Mouse (Mus musculus): ENCODE measurements around the gene Pcgf1. TPM values are rescaled to one million over a fixed set of nuclear protein-coding genes. Genes with fewer than 3 reads are reported as not detected.

The Pcgf1 gene
- total RNA-seq, 1 experiment from 2014 or later: 29.2 TPM

GRCm38 (mm10) chr6:83122961-83123360 is 45.3 kb downstream of the Pcgf1 start:
- DNase-seq: no peak

DNA sequence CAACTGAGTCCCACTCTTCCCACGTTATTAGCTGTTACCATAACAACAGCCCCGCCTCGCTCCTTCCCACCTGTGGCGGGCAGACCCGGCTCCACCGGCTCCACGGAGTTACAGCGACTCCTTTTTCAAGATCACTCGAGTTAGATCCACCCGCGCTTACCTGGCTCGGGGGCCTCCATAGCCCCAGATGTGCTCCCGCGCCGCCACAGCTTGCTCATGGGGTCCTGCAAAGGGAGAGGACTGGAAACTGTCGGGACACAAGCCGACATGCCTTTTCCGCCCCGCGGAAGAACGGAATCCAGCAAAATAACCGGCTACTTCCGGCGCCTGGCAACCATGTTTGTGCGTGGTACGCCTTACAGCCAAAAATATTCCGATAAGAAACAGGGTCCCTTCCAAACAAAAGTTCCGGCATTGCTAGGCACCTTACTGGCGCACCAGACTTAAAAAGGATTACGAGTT is 47.2 kb downstream of the Pcgf1 start:
- peak; percentile 96 for DNase-seq

- no peak for DNase-seq
These were observed 47.7 kb downstream of the Pcgf1 start, which contains the start of gene Ino80b for GRCm38 (mm10) chr6:83125331-83125730. TSS of gene Ino80b (minus strand) at chr6:83125431.

- no peak for DNase-seq
These were observed 49.8 kb downstream of the Pcgf1 start for GRCm38 (mm10) chr6:83127419-83127818.

Small RNA genes within 50 kb of the gene (microRNA-seq; reads per million reads assigned to microRNA genes)
- 0 reads per million in 2 experiments for gene Mir3470a
- gene Mir7040: 0 reads per million in 2 experiments

Other genes with a start within 250 kb of the Pcgf1 start
- gene Sema4f, start 138.1 kb upstream of the Pcgf1 start, total RNA-seq (2021): 0.48 and 1.8 TPM in 2 replicates
- not detected in 2 replicates for gene M1ap, start 131.0 kb upstream of the Pcgf1 start, total RNA-seq (2021)
- 8.3 and 13.0 TPM in 2 replicates for gene Dok1, start 44.4 kb upstream of the Pcgf1 start, total RNA-seq (2021)
- gene Loxl3, start 43.7 kb upstream of the Pcgf1 start, total RNA-seq (2021): 2.8 and 4.1 TPM in 2 replicates
- 164 and 190 TPM in 2 replicates for gene Aup1, start 23.3 kb upstream of the Pcgf1 start, total RNA-seq (2021)
- 50.7 and 59.3 TPM in 2 replicates for gene Htra2, start 22.6 kb upstream of the Pcgf1 start, total RNA-seq (2021)
- gene Dqx1, start 20.0 kb upstream of the Pcgf1 start, total RNA-seq (2021): 2.8 TPM in 2 replicates
- 9.4 and 10.4 TPM in 2 replicates for gene Tlx2, start 7.6 kb upstream of the Pcgf1 start, total RNA-seq (2021)
- 6.4 and 9.0 TPM in 2 replicates for gene Lbx2, start 8.5 kb downstream of the Pcgf1 start, total RNA-seq (2021)
- gene Ccdc142, start 23.7 kb downstream of the Pcgf1 start, total RNA-seq (2021): 3.1 and 6.0 TPM in 2 replicates
- gene Gm42688, start 23.7 kb downstream of the Pcgf1 start, total RNA-seq (2021): 4.1 and 5.3 TPM in 2 replicates
- gene Mrpl53, start 31.2 kb downstream of the Pcgf1 start, total RNA-seq (2021): 114 and 119 TPM in 2 replicates
- gene Mogs, start 37.6 kb downstream of the Pcgf1 start, total RNA-seq (2021): 51.1 and 56.5 TPM in 2 replicates
- gene Wbp1, start 43.7 kb downstream of the Pcgf1 start, total RNA-seq (2021): 64.5 and 69.3 TPM in 2 replicates
- gene Ino80b, start 47.6 kb downstream of the Pcgf1 start, total RNA-seq (2021): 19.3 and 22.5 TPM in 2 replicates
- 9.1 and 13.6 TPM in 2 replicates for gene Rtkn, start 57.6 kb downstream of the Pcgf1 start, total RNA-seq (2021)
- 1.5 and 2.9 TPM in 2 replicates for gene Wdr54, start 78.5 kb downstream of the Pcgf1 start, total RNA-seq (2021)
- 0.33 and 0.34 TPM in 2 replicates for gene 1700003E16Rik, start 78.5 kb downstream of the Pcgf1 start, total RNA-seq (2021)
- 102 and 126 TPM in 2 replicates for gene Dctn1, start 88.1 kb downstream of the Pcgf1 start, total RNA-seq (2021)
- gene Slc4a5, start 142.0 kb downstream of the Pcgf1 start, total RNA-seq (2021): 0.30 and 0.98 TPM in 2 replicates
- 21.1 and 24.1 TPM in 2 replicates for gene Mthfd2, start 248.0 kb downstream of the Pcgf1 start, total RNA-seq (2021)
- 75.9 and 79.9 TPM in 2 replicates for gene Mob1a, start 248.1 kb downstream of the Pcgf1 start, total RNA-seq (2021)